Mouse (Mus musculus): ENCODE data around the gene Vps11.

- TF ChIP-seq POLR2A (IDR thresholded peaks at IDR 0.05; ENCODE audit: control insufficient read depth, extremely low read depth, insufficient read depth, low read length, poor library complexity), result no peak
- TF ChIP-seq CTCF (IDR thresholded peaks at IDR 0.05; ENCODE audit: borderline replicate concordance, control insufficient read depth, extremely low read depth, insufficient read depth, low read length, poor library complexity), result no peak
Observed at GRCm38 (mm10) chr9:44405011-44405410, 43.5 kb upstream of the Vps11 start.

Data from thymus, adult 2 months (tissue).